Mouse (Mus musculus) cerebral cortex, adult 2 months (tissue): ENCODE measurements around the gene Man2a1.

Experiments used
- WGBS: fragments of 180-500 bp; shearing (Covaris S2); methylation state at CpG from one replicate; pipeline ENCODE4 v1.1.7; 2018; 5-methylcytosine and 5-hydroxymethylcytosine counted together

Man2a1 gene

GRCm38 (mm10) chr17:64601751-64602578 is 1.4 kb downstream of the Man2a1 start:
- WGBS: 2% methylated on average over 44 of the region's 44 CpGs

DNA sequence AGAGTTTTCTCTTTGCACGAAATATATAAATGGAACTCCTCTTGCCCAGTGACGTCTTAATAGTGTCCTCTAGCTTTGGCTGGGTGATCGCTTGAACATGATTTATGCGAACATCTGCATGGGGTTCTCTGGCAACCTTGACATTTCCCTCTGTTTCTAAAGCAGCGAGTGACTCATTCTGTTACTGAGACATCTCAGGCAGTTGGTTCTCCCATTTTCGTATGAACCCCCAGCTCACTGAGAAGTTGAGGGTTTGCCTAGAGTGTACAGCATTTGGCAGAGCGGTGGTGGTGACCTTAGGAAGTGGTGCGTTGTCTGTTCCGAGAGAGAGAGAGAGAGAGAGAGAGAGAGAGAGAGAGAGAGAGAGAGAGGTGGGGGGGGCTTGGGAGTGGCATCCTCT is 2.6 kb downstream of the Man2a1 start:
- 42% methylated on average over 9 of the region's 9 CpGs for WGBS

DNA sequence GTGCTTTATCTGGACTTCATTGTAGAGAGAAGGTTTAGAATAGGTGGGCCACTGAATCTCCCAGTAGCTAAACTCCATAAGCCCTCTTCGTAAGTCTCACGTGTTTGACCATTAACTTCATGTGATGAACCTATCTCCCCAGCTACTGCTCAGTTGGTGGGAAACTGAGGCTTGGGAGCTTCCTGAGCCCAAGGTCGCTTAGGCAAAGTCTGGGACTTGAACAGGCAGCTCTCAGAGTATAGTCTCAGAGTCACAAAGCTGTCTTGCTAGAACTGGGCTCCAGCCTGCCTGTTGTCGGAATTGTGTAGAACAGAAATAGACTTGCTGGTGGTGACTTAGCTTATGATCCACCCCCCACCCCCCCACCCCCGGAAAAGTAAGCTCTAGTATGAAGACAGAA is 3.0 kb downstream of the Man2a1 start:
- 61% methylated on average over 5 of the region's 5 CpGs for WGBS

DNA sequence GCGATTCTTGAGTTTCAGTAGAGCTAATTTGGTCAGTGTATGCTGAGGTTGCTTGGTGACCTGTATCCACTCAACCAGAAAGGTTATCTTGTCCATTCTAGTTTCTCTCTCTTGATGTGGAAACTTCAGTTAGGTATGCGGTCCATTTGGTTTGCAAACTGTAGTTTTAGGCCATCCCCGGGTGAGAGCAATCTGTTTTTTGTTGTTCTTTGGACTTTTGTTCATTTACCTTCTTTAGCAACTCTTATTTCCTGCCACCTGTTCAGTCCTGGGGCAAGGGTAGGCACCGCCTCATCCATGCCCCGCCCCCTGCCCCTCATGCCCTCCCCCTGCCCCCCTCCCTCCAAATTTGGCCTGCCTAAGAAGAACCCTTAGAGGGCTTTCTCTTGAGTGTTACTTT is 3.6 kb downstream of the Man2a1 start:
- 75% methylated on average over 5 of the region's 5 CpGs for WGBS

DNA sequence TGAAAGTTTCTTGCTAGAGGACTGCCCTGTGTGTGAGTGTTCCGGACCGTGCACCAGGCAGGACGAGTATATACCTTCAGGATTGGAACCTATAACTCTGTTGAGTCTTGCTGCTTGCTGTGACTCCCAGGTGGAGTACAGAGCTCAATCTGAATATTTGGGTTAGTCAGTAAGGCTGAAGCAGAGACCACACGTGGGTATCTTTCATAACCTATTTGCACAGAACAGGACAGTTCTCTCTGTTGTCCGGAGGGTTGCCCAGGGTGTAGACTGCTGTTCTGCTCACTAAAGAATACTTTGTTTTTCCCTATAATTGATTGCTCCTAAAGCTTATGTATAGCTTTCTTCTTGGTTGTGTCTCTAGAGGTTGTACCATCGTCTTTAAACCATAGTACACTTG is 7.7 kb downstream of the Man2a1 start:
- WGBS: 93% methylated on average over 6 of the region's 6 CpGs

GRCm38 (mm10) chr17:64608923-64609598 is 8.5 kb downstream of the Man2a1 start:
- WGBS: 71% methylated on average over 6 of the region's 6 CpGs

- WGBS: 20% methylated on average over 3 of the region's 3 CpGs
Measured at GRCm38 (mm10) chr17:64609741-64610140, 9.2 kb downstream of the Man2a1 start.

DNA sequence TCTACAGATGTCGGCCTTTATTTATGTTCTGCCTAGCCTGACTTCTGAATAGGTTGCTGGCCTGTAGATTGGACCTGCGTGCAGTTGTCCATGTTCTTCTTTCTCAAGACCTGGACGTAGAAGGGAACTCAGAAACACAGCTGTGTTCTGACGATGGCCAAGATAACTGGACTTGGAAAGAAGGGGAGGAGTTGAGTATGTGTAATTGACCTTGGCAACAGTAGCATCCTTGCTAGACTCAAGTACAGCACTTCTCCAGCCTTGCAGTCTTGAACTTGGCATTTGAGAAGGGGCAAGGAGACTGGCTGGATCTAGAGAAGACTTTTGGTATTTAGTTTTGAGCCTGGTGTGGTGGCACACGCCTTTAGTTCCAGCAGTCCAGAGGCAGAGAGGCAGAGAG is 10.9 kb downstream of the Man2a1 start:
- WGBS: 90% methylated on average over 5 of the region's 5 CpGs

DNA sequence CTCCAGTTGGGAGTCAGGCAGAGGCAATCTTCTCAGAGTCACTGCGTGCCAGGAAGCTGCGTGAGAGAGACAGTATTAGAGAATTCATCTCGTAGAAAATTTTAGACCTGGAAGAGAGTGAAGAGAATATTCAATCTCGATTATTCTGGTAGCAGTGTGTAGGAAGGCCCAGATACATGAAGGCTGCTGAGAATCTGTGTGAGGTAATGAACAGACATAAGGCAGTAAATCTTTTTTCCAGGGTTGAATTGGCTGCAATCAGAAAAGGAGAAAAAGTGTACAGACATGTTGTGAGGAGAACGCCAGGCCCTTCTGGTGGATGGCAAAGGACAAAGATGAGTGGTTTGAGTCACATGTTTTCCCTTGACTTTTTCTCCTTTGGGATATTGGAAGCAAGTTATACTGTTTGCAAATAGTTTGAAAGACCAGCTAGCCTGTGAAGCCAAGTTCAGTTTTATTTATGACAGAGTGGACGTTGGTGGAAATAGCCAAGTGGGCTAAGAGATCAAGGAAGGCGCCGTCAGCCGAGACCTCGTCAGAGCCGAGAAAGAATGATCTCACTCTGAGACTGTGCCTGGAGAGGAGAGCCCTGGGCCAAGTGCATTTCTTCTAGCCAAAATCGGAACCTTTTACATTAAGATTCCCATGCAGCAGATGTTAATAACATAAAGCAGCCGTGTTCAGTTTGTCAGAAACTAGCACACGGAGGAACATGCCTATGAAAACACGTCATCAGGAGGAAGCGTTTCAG is 11.8 kb downstream of the Man2a1 start:
- 65% methylated on average over 16 of the region's 16 CpGs for WGBS

GRCm38 (mm10) chr17:64612930-64613329 is 12.4 kb downstream of the Man2a1 start:
- 91% methylated on average over 3 of the region's 3 CpGs for WGBS

DNA sequence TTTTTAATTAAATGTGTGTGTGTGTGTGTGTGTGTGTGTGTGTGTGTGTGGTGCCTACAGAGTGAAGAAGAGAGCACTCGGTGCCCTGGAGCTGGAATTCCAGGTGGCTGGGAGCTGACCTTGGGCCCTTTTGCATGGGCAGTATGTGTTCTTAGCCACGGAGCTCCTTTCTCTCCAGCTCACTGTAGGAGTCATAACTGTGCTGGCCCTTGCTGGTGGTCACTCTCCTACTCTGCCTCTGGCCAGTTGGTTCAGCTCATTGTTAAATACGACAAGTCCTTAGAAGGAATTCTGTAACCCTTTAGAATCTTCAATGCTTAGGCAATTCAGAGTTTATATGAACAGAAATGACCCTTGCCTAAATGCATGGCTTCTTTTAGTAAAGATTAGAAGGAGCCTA is 12.8 kb downstream of the Man2a1 start:
- 80% methylated on average over 3 of the region's 3 CpGs for WGBS

GRCm38 (mm10) chr17:64614804-64615203 is 14.3 kb downstream of the Man2a1 start:
- WGBS: 70% methylated on average over 3 of the region's 3 CpGs

DNA sequence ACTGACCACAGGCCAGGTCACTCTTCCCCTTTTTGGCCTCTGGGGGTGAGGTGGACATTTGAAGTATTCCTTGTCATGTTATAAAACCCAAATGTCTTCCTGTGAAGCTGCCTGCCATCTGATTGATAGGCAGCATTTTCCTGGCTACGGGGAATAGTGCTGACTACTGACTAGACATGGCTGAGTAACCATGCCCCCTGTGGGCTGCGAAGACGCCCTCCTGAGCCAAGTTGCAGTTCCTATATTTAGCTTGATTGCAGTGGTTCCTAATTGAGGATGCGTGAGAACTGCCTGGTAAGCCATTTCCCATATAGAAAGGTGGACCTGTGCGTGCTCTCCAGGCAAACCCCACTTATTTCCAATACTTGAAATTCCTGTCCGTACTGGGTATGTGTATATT is 14.9 kb downstream of the Man2a1 start:
- WGBS: 78% methylated on average over 6 of the region's 6 CpGs

GRCm38 (mm10) chr17:64616259-64616658 is 15.7 kb downstream of the Man2a1 start:
- WGBS: 82% methylated on average over 6 of the region's 6 CpGs

DNA sequence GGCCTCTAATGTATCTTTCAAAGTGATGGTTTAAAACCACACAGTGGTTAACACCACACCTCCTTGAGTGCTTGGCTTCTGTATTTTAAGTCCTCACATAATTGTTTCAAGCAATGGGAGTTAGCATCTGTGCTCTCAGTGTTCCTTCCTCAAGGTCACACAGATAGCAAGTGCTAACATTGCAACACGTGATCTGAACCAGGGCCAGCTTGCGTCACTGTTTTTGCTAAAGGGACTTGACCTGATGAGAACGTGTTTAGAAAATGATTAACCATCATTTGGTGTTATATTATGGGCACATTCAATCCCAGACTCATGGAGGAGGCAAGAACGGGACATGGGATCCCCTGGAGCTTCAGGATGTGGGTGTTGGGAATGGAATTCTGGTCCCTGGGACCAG is 17.3 kb downstream of the Man2a1 start:
- 75% methylated on average over 4 of the region's 4 CpGs for WGBS

GRCm38 (mm10) chr17:64618996-64619395 is 18.5 kb downstream of the Man2a1 start:
- 40% methylated on average over 4 of the region's 4 CpGs for WGBS

DNA sequence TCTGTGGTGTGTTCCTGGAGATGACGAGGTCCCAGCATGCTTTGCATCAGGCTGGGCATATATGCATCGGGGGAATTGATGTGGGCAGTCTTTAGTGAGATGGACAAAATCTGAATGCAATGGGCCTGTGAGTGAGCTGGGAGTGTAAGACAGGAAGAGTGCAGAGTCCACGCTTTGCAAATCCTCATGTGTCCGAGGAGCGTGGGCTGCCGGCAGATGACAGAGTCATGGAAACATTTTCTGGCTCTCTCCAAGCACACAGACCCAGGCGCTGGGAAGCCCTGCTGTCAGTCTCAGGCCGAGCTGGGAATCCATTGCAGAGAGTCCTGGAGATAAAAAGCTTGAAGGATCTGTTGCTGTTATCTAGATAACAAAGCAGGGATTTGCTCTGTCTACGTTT is 19.6 kb downstream of the Man2a1 start:
- 64% methylated on average over 9 of the region's 9 CpGs for WGBS

- WGBS: 81% methylated on average over 3 of the region's 3 CpGs
Measured at GRCm38 (mm10) chr17:64620627-64621026, 20.1 kb downstream of the Man2a1 start.

GRCm38 (mm10) chr17:64621226-64621625 is 20.7 kb downstream of the Man2a1 start:
- 64% methylated on average over 8 of the region's 8 CpGs for WGBS

- 83% methylated on average over 9 of the region's 9 CpGs for WGBS
Measured at GRCm38 (mm10) chr17:64621649-64622351, 21.3 kb downstream of the Man2a1 start.

- 68% methylated on average over 11 of the region's 11 CpGs for WGBS
Measured at GRCm38 (mm10) chr17:64622352-64622886, 21.9 kb downstream of the Man2a1 start.

GRCm38 (mm10) chr17:64624439-64624838 is 23.9 kb downstream of the Man2a1 start:
- WGBS: 94% methylated on average over 15 of the region's 15 CpGs
